Mouse (Mus musculus): ENCODE results near the gene Atg7. TPM values are rescaled to one million over a fixed set of nuclear protein-coding genes. Genes with fewer than 3 reads are reported as not detected.

Gene Atg7
- total RNA-seq, 2 experiments from 2014 or later = 28.9 to 29.1 TPM

DNA sequence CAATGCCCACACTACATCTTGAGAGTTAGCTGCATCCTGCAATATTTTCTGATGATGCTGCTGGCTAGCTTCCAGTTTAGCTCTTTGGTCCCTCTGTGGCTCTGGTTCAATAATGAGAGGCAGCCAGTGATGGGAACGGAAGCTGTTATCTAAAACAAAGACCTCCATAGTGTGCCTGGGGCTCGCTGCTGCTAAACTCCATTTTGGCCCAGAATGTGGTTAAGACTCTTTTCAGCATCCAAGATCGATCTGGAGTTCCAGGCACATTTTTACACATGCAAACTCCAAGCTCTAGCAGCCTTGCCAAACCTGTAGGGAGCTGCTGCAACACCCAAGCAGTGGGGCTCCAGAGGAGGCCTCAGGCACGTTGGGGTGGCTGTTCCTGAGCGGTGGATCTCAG lies 76.2 kb downstream of the Atg7 start:
- no peak for TF ChIP-seq CTCF (IDR thresholded peaks at IDR 0.05)
- Histone ChIP-seq H3K4me3 (no peak overlapping the region), H3K27ac (peak overlapping the region; percentile 76)
- intact Hi-C loops (cut with DNase I) = no loop called here
- DNase-seq (ENCODE audit: extremely low spot score in 1 of 2, low spot score in 2 of 2) = no peak

DNA sequence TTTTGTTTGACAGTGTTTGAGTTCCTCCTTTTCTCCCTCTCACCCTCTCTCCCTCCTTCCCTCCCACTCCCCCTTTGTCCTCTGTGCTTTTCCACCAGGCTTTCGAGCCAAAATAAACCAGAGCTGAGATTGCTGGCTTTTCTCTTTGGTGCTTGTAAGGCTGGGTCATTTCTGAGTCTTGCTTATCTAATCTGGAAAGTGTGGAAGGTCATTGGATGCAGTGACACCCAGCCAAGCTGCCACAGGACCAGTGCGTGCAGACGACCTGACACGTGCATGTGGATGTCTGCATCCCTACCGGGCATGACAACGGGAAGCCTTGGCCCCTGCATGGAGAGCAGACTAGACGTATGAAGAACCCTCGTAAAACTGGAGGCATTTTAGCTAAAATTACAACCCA lies 76.8 kb downstream of the Atg7 start:
- Histone ChIP-seq H3K4me3 (no peak overlapping the region), H3K27ac (peak overlapping the region; percentile 76)
- no peak for DNase-seq (ENCODE audit: extremely low spot score in 1 of 2, low spot score in 2 of 2)
- intact Hi-C loops (cut with DNase I) = loop anchor here (5.0 kb wide), 2 partner anchors 288 to 308 kb away; no protein-coding TSS in a partner anchor
- no peak for TF ChIP-seq CTCF (IDR thresholded peaks at IDR 0.05)

DNA sequence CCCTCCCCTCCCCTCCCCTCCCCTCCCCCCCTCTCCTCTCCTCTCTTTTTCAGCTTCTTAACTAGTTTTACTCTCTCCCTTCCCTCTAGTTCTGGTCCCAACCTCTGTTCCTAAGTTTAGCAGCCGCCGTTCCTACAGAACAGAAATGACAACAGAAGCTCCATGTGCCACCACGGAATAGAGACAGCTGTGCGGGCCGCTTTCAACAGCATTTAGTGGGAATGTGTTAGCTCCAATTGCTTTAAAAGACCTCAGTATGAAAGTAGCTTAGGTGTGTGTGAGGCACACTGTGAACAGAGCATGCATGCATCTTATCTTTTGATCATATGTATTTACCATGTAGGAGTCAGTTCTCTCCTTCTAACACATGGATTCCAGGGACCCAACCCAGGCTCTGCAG lies 79.1 kb downstream of the Atg7 start:
- intact Hi-C loops (cut with DNase I) = loop anchor here (5.0 kb wide), 2 partner anchors 285 to 305 kb away; no protein-coding TSS in a partner anchor
- DNase-seq (ENCODE audit: extremely low spot score in 1 of 2, low spot score in 2 of 2) = no peak
- no peak overlapping the region for H3K4me3 ChIP-seq
- TF ChIP-seq CTCF (IDR thresholded peaks at IDR 0.05) = no peak
- H3K27ac ChIP-seq = peak overlapping the region; percentile 48; the same call in 1 of the 2 replicates

DNA sequence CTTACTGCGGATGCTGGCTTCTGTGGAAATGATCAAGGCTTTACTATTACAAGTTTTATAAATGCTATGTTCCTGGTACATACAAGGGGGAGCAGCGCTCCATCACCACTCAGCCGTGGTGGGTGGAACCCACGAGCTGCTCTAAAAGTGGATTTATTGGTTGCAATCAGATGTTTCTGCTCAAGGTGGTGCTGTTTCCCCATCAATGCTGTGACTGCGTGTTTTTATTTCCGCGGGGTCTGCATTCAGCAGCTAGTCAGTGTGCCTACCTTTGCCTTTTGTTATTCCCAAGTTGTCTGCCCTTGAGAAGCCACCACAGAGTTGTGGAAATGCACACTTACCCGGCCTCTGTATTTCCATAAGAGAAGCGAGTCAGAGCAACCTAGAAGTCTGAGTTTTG lies 81.0 kb downstream of the Atg7 start:
- intact Hi-C loops (cut with DNase I) = loop anchor here (1.0 to 5.0 kb wide), 3 partner anchors 202 to 303 kb away; no protein-coding TSS in a partner anchor
- peak; percentile 52 to 65 for DNase-seq (ENCODE audit: extremely low spot score in 1 of 2, low spot score in 2 of 2)
- Histone ChIP-seq H3K4me3 (no peak overlapping the region), H3K27ac (no peak overlapping the region)
- TF ChIP-seq CTCF (IDR thresholded peaks at IDR 0.05) = peak; percentile 80

DNA sequence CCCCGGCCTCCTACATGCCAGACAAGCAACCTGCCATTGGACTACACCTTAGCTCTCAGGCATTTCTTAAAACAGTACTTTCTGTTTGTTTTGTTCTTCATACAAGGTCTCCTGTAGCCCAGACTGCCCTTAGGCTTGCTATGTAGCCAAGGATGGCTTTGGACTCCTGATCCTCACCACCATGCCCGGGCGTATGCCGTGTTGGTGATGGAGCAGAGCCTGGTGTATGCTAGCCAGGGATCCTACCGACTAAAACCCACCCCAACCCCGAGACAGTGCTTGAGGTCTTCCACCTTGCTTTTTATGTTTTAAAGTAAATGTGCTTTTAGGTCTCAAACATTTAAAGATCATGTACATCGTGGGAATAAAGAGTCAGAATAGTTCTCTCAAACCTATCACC lies 81.5 kb downstream of the Atg7 start:
- Histone ChIP-seq H3K27ac (no peak overlapping the region), H3K4me3 (no peak overlapping the region)
- no peak for TF ChIP-seq CTCF (IDR thresholded peaks at IDR 0.05)
- intact Hi-C loops (cut with DNase I) = loop anchor here (1.0 to 5.0 kb wide), 3 partner anchors 202 to 303 kb away; no protein-coding TSS in a partner anchor
- DNase-seq (ENCODE audit: extremely low spot score in 1 of 2, low spot score in 2 of 2) = no peak

DNA sequence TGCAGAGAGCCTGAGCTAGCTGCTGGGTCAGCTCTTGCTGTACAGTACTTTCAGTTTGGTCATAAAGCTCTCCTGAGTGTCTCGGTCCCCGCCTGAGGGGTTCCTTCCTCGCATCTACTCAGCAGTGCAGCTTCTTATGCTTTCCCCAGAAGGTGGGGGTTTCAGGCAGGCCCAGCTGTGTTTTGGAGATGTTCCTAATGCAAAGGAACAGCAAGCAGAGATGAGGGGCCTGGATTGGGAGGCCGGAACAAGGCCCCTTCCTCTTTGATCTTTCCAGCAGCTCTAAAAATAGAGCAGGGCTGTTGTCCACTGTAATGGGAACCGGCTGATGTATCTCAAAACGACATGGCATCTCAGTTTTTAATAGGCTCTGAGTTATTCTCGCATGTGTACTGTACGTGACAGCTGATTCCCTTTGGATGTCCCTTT lies 82.3 kb downstream of the Atg7 start:
- Histone ChIP-seq H3K27ac (no peak overlapping the region), H3K4me3 (no peak overlapping the region)
- TF ChIP-seq CTCF (IDR thresholded peaks at IDR 0.05) = no peak
- intact Hi-C loops (cut with DNase I) = no loop called here
- no peak for DNase-seq (ENCODE audit: extremely low spot score in 1 of 2, low spot score in 2 of 2)

DNA sequence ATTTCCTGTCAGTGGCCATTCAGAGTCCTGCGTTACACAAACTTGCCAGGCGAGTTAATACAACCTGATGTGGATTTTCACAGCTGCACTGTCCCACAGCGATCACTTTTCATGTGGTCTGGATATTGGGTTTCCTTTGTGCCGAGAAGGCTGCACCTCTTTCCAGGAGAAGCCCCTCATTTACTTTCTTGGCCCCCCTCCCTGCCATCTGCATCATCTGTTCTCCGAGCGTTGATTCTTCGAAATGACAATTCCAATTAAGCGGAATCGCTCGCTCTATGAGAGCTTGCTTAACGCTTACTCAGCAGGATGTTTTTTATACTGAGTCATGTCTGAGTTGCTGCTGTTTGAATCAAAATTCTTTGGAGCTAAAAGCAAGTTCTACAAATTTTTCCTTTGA lies 83.8 kb downstream of the Atg7 start:
- DNase-seq (ENCODE audit: extremely low spot score in 1 of 2, low spot score in 2 of 2) = no peak
- no peak for TF ChIP-seq CTCF (IDR thresholded peaks at IDR 0.05)
- no peak overlapping the region for H3K27ac ChIP-seq
- intact Hi-C loops (cut with DNase I) = no loop called here
- no peak overlapping the region for H3K4me3 ChIP-seq

DNA sequence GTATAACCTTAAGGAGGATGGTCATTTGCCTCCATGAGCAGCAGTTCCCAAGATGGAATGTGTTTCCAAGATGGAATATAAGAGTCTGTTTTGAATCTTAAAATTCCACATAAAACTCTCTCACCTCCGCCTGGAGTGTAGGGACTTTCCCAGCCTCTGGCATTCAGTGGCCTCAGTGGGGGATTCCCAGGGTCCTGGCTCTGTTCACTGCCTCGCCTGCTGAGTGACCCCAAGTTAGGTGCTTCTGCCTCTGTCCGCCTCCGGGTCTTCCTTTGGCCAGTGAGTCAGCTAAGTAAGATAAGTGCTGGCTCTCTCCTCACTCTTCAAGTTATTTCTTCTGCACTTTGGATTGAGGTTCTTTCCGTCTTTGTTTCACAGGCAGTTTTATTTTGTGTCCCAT lies 90.3 kb downstream of the Atg7 start:
- no peak overlapping the region for H3K27ac ChIP-seq
- intact Hi-C loops (cut with DNase I) = no loop called here
- no peak for DNase-seq (ENCODE audit: extremely low spot score in 1 of 2, low spot score in 2 of 2)
- no peak overlapping the region for H3K4me3 ChIP-seq
- TF ChIP-seq CTCF (IDR thresholded peaks at IDR 0.05) = no peak

DNA sequence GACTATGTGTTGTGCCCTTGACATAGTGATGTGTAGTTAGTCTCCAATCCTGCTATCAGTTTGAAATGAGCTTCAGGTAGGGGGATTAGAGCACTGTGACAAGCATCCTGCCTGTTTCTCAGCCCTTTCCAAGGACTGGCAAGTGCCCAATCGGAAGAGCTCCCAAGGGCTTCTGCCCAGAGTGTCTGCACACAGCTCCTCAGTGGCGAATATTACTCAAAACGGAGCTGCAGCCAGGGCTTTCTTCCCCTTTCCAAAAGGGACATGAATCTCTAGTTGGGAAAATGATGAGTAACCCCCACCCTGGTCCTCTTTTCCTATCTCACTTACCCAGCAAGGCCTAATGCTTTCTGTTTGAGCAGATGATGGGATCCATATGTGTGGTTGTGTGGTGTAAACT lies 90.8 kb downstream of the Atg7 start:
- no peak overlapping the region for H3K27ac ChIP-seq
- intact Hi-C loops (cut with DNase I) = no loop called here
- no peak for TF ChIP-seq CTCF (IDR thresholded peaks at IDR 0.05)
- no peak overlapping the region for H3K4me3 ChIP-seq
- DNase-seq (ENCODE audit: extremely low spot score in 1 of 2, low spot score in 2 of 2) = no peak

DNA sequence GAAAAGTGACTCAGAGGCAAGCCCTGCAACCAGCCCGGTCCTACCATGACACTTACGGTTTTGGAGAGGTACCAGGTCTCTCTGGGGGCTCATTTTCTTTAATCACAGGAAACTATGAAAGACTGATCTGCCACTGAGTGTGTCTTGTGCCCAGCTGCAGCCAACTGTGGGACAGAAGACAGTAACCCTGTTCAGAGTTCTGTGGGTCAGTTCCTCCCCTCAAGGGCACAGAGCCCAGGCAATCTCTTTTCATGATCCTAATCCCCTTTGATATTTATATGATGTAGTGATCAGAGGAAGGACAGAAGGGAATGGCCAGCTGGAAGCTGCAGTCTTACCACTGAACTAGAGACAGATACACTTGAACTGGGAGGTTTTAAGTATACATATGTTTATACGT lies 92.2 kb downstream of the Atg7 start:
- H3K4me3 ChIP-seq = no peak overlapping the region
- TF ChIP-seq CTCF (IDR thresholded peaks at IDR 0.05) = no peak
- intact Hi-C loops (cut with DNase I) = no loop called here
- DNase-seq (ENCODE audit: extremely low spot score in 1 of 2, low spot score in 2 of 2) = no peak
- H3K27ac ChIP-seq = no peak overlapping the region

DNA sequence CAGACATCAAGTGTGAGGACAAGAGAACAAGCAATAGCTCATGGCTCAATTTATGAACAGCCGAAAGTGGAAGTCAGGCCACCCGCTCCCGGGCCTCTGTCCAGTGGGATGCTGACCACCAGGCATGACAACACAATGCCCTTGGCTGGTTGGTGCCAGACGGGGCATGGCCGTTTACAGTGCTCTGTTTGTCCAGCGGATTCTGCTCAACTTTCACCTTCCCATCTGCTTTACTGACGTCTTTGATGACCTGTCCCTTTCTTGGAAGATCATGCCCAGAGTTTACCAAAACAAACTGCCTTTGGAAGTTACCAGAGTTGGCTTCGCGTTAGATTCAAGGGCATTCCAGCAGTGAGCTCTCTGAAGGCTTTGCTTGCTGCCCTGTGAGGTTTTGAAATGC lies 93.5 kb downstream of the Atg7 start:
- TF ChIP-seq CTCF (IDR thresholded peaks at IDR 0.05) = no peak
- H3K4me3 ChIP-seq = no peak overlapping the region
- H3K27ac ChIP-seq = no peak overlapping the region
- no peak for DNase-seq (ENCODE audit: extremely low spot score in 1 of 2, low spot score in 2 of 2)
- intact Hi-C loops (cut with DNase I) = no loop called here

DNA sequence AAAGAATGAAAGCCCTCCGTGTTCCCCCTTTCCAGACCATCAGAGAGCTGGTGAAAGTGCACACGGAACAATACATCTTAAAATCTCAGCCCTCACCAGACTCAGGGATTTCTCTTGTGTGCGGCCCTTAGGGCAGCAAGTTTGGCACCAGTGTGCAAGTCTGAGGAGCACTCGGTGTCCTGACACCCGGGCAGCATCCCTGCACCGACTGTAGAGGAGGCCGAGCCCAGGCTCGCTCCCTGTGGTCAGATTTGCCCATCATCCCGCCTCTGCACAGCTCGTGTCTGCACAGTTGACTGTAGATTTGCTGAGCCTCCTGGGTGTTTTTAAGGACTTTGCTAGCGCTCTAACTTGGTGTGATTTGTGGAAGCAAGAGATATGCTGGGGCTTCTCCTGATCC lies 94.3 kb downstream of the Atg7 start:
- Histone ChIP-seq H3K4me3 (no peak overlapping the region), H3K27ac (no peak overlapping the region)
- no peak for TF ChIP-seq CTCF (IDR thresholded peaks at IDR 0.05)
- intact Hi-C loops (cut with DNase I) = no loop called here
- DNase-seq (ENCODE audit: extremely low spot score in 1 of 2, low spot score in 2 of 2) = no peak

DNA sequence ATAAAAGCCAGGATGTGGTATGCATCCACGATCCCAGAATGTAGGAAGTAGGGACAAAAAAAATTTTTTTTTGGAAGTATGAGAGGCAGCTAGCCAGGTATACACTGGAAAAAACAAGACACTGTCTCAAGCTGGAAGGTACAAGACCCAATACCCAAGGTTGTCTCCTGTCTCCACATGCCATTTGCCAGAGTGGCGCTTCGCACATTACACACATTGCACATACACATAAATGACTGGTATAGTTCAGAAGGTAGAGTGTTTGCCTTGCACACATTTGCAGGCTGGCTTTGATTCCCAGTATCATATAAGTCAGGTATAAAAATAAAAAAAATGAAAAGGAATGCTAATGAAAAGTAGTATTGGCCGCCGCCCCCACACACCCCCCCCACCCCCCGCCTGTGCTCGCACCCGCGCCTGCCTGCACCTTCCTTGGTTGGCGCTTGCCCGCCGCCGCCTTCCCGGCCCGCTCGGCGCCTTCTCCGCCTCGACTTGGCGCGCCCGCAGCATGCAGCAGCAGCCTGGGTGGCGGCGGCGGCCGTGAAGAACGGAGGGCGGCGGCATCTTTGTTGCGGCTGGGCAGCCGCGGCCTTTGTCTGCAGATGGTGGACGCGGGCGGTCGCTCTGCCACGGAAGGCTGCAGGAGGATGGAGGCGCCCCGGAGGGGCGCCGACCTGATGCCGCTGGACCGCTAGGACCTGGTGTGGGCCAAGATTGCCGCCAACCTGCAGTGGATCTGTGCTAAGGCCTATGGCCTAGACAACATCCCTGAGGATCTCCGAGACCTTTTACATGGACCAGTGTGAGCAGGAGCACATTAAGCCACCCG lies 95.2 kb downstream of the Atg7 start:
- TF ChIP-seq CTCF (IDR thresholded peaks at IDR 0.05) = no peak
- intact Hi-C loops (cut with DNase I) = no loop called here
- no peak for DNase-seq (ENCODE audit: extremely low spot score in 1 of 2, low spot score in 2 of 2)
- no peak overlapping the region for H3K4me3 ChIP-seq
- H3K27ac ChIP-seq = no peak overlapping the region

Data from left cerebral cortex, adult 2 months (tissue).